Mouse (Mus musculus): ENCODE data around the gene Stx6.
A peak's percentile ranks its signal among the peaks of the same experiment; 100 is the strongest.

The Stx6 gene

GRCm38 (mm10) chr1:155158141-155158969 is at the start of gene Stx6:
Gene Stx6 (plus strand): TSS chr1:155158715.
- DNase-seq: peak; percentile 97

DNA sequence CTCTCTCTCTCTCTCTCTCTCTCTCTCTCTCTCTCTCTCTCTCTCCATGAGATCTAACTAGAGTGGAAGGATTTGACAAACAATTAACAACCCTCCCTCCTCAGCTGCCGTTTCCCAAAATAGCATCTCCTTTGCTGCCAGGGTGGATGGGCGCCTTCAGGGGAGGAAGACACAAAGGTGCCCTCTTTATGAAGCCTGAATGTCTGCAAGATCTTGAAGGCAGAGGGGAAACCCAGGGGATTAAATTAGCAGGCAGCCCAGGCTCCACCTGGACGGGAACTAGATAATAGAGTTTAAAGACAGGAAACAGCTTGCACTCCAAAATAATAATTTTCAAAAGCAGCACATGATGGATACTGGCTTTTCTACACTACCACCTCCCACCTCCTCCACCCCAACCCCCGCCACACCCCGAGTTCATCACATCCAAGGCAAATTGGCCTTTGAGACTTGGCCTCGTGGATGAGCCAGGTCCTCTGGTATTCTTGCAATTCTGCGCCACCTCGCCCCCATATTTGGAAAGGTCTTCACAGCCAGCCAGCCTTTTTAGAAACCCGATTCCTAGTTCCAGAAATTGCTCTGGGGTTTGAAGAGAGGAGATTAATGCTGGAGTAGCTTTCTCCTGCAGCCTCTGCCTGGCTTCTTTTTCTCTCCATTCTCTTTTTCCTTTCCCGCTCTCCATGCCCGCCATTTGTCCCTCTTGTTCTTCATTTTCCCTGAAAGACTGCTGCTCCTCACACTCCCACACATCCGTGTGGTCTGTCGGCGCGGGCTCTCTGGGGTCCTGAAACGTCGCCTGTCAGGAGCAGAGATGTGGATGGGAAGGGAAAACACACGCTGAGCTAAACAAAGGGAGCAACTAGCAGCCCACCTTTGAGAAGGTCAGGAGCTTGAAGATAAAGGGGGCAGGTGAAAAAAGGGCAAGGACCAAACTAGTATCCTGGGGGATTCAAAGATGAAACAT is 48.8 kb upstream of the Stx6 start:
- DNase-seq: no peak

GRCm38 (mm10) chr1:155111491-155111890 is 47.0 kb upstream of the Stx6 start:
- no peak for DNase-seq

DNA sequence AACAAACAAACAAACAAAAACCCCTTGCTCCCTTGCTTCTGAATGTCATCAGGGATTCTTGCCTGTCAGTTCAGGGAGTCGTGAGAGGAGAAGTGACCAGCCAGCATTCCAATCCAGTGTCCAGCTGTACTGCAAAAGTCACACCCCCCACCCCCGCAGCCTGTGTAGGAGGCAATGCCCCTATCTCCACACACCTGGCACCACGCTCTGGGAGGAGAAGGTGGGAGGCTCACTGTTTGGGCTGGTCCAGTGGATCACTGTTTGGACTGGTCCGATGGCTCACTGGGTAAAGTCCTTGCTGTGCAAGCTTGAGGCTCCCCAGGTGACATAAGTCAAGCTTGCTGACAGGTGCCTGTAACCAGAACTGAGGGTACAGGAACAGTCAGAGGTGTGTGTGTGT is 46.4 kb upstream of the Stx6 start:
- no peak for DNase-seq

DNA sequence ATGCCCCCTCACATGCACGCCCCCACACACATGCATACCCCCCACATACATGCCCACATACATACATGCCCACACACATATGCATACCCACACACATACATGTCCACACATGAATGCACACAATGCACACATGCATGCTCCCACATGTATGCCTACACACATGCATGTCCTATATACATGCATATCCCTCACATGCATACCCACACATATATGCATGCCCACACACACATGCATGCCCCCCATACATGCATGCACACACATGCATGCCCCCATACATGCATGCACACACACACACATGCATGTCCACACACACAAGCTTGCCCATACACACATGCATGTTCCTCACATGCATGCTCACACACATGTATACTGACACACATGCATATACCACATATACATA is 45.6 kb upstream of the Stx6 start:
- DNase-seq: no peak

GRCm38 (mm10) chr1:155113946-155114345 is 44.6 kb upstream of the Stx6 start:
- no peak for DNase-seq

DNA sequence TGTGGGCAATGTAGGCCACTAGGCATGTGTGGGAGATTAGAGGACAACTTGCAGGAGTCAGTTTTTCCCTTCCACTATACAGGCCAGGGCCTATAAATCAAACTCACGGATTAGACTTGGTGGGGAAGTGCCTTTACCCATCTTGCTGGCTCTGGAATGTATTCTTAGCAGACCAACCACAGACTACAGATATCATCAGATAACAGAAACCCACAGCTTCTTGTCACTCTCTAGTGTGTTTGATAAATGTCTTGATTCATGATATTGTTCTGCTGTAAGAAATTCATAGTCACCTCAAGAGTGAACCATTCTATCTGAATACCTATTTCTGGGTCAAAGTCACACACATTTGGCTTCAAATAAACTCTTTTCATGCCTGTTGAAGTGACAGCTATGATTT is 38.8 kb upstream of the Stx6 start:
- DNase-seq: no peak

DNA sequence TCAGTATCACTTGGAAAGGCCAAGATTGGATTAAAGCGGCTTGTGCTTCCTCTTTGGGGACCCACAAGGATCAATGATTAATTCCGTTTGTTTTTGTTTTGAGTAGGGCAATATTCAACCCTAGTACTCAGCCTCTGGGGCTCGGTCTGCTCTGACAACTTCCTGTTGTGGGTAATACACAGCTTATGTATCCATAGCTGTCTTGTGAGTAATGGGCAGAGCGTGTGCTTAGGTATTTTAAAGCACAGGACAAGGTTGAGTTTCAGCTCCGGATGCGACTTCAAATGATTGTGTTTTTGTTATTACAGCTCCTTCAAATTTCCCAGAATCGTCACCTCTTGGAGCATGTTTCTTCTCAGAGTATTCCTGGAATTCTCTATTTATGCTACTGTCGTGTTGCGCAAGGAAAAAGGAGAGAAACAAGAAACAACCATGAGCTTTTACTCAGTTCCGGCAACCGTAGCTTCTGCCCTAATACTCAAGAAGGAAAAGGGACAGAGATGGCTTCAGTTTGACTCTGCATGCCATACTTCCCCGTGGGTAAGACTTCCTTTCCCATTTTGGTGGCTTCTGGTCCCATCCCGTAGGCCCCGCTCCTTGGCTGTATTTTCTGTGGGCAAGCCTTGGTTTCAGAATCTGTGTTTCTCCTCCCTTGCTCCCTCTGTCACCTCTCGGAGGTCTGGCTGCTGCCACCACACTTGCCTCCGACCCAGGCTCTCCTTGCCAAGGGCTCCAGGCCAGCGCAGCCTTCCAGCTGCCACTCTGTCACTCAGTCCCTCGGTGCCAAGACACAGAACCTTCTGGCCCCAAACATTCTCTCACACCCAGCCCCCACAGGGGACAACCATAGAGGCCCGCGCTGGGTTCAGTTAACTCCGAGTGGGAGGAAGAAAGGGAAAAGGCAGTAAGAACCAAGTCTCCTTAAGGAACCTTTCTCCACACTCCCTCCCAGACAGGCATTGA is 36.3 kb upstream of the Stx6 start:
- peak; percentile 48 for DNase-seq

DNA sequence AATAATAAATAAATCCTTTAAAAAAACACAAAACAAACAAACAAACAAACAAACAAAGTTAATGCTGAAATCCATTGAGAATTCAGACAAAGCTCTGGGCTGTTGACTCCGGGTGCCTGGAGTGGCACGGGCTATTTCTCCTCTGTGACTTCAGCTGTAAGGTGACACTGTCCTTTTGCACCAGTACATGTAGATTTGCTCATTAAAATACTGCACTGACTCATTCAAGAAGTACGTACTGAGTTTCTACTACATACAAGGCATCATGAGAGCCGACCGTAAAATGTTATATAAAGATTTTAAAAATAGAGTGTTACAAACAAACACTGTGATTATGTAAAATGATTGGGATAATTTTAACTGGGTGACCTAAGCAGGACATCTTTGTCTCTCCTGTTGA is 34.1 kb upstream of the Stx6 start:
- DNase-seq: no peak

GRCm38 (mm10) chr1:155126716-155127115 is 31.8 kb upstream of the Stx6 start:
- DNase-seq: no peak

- no peak for DNase-seq
Measured at GRCm38 (mm10) chr1:155127429-155127934, 31.0 kb upstream of the Stx6 start.

GRCm38 (mm10) chr1:155134866-155135265 is 23.6 kb upstream of the Stx6 start:
- DNase-seq: no peak

- DNase-seq: no peak
Measured at GRCm38 (mm10) chr1:155138795-155139194, 19.7 kb upstream of the Stx6 start.

GRCm38 (mm10) chr1:155140076-155140475 is 18.4 kb upstream of the Stx6 start:
- peak; percentile 53 for DNase-seq

DNA sequence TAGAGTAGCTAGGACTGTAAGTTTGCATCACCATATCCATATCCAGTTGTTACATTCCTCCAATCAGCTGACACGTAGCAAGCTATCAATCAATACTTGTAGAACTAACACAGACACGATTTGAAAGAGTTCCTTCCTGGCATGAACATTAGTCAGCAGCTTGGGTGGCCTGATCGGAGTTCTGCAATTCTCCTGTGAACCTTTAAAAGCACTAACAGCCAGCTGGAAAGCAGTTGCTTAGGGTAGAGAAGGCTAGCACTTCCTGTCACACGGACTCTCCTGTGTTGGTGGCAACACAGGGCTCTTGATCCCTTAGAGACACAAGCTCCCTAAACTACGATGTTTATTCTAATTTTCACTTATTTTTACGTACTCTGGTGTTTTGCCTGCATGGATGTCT is 12.9 kb upstream of the Stx6 start:
- no peak for DNase-seq

GRCm38 (mm10) chr1:155146572-155146980 is 11.9 kb upstream of the Stx6 start, which contains the start of gene Mr1:
Gene Mr1 (minus strand): TSS chr1:155146814.
- peak; percentile 52 for DNase-seq

DNA sequence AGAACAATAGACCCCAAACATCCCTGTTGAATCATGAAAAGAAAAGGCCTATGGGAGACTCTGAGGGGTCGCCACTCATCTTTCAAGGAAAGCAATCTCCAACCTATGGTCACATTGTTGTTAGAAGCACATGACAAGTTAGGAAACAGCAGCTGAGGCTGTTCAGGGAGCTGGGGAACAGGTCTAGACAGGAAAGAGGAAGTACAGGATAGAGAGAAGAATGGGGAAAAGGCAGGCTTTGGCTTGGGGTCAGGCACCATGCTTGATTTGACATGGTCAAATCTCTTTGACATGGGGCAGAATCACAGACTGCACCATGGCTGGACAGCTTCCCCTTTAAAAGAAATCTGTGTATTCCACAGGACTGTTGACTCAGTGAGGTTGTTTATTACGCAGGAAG is 11.3 kb upstream of the Stx6 start:
- DNase-seq: no peak

DNA sequence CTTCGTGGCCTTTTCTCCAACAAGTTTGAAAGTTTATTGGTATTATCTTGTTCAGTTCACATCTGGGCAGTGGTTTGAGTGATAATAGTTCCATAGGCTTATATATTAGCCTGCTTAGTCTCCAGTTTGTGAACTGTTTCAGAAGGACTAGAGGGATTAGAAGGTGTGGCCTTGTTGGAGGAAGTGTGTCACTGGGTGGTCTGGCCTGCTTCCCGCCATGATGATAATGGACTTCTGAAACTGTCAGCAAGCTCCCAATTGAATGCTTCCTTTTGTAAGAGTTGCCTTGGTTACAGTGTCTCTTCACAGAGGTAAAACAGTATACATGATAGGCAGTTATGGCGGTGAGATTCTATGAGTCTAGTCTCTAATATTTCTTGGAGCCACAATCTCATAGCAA is 9.1 kb upstream of the Stx6 start:
- DNase-seq: no peak

- peak; percentile 29 for DNase-seq
Measured at GRCm38 (mm10) chr1:155150821-155151220, 7.7 kb upstream of the Stx6 start.

DNA sequence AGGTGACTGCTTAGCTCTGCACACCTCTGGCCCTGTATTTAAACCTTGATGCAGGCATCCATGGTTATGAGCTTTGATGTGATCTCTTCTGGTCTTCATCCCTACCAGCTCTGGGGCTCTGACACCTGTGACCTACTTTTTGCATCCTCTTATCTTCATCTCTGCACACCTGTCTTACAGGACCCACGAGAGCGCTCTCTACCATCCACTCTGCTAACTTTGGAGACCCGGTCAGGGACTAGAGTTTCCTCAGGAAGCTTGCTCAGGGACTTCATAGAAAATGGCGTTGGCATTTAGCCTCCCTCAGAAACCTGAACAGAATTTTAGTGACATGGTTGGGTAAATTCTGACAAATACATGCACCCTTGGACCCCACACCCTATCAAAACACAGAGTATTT is 4.6 kb upstream of the Stx6 start:
- no peak for DNase-seq

GRCm38 (mm10) chr1:155158970-155159484 is 512 bp downstream of the Stx6 start:
- no peak for DNase-seq

GRCm38 (mm10) chr1:155167453-155167852 is 8.9 kb downstream of the Stx6 start:
- no peak for DNase-seq
